Mouse (Mus musculus): ENCODE results near the gene Myrfl.

DNA sequence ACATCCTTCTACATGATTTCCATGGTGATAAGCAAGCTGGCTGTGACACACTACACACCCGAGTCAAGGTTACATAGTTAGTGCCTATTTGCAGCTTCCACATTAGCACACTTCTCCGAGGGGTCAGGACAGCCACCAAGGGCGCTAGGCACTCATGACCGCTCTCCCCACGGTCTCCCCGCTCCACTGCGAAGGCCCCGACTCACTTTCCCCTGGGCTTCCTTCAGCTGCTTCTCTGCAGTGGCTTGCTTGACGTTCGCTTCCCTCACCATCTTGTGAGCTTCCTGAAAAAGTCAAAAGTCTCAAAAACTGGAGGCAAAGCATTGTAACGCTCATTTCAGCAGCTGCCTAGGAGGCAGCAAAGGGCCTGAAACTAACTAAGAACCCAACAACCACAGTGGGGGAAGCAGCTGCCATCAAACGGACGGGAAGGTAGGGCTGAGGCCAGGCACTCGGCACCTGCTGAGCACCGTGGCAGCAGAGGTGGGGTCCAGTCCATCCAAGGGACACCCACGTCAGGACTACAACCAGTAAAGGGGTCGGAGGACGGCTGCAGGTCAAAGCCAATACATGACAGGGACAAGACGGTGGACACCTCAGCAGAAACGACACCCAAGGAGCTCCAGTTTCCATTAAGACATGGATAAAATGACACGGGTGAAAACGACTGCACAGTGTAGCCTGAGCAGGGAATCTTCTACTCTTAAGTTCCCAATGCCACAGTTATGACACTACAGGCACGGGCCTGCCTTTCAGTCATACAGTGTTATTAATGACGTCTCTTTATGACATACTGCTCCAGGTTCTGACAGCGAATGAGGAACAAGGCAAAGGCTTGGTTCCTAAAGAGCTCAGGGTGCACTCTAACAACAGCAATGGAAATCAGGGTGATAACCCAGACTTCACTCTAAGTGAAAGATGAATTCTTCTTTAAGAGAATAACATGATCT is 22.9 kb upstream of the Myrfl start:
- no peak for TF ChIP-seq CTCF (IDR thresholded peaks at IDR 0.05; ENCODE audit: insufficient read depth, low read length)
- no peak for TF ChIP-seq POLR2A (IDR thresholded peaks at IDR 0.05; ENCODE audit: borderline replicate concordance, extremely low read depth, low read depth, low read length)

Measured in lung, adult 2 months (tissue).